Mouse (Mus musculus): ENCODE measurements at regions not wholly inside any gene's neighbourhood (a gene's known extent, or its start where the extent isn't known, plus 50 kb on each side); places are given as distances from the start of the nearest gene placed in this dataset.

GRCm38 (mm10) chr2:19759169-19759568 is 101.6 kb downstream of the Otud1 start:
- peak; percentile 47 for DNase-seq
- ATAC-seq = peak; percentile 59

GRCm38 (mm10) chr2:19759577-19759976 is 102.0 kb downstream of the Otud1 start:
- H3K4me3 ChIP-seq (ENCODE audit: low read depth, low read length) = no peak overlapping the region
- H3K27ac ChIP-seq (ENCODE audit: low read depth, low read length) = no peak overlapping the region
- H3K9me3 ChIP-seq (ENCODE audit: low read length) = no peaks in the 10 kb centered on the region
- ATAC-seq = peak; percentile 54; the same call in 1 of the 2 replicates
- WGBS = 76% methylated on average over 6 of the region's 6 CpGs
- H3K4me2 ChIP-seq (ENCODE audit: low read depth) = no peak overlapping the region
- no peaks in the 10 kb centered on the region for H3K27me3 ChIP-seq (ENCODE audit: insufficient read depth, low read length)
- no peak overlapping the region for H3K9ac ChIP-seq
- no peaks in the 10 kb centered on the region for H3K36me3 ChIP-seq (ENCODE audit: insufficient read depth)
- DNase-seq = no peak
- no peaks in the 10 kb centered on the region for H3K4me1 ChIP-seq (ENCODE audit: insufficient read depth)
- no peak for TF ChIP-seq CTCF (IDR thresholded peaks at IDR 0.05; ENCODE audit: low read depth)

More at GRCm38 (mm10) chr2:19759169-19759568, 101.6 kb downstream of the Otud1 start:
- no peak overlapping the region for H3K9ac ChIP-seq
- H3K4me1 ChIP-seq (ENCODE audit: insufficient read depth) = no peaks in the 10 kb centered on the region
- no peaks in the 10 kb centered on the region for H3K9me3 ChIP-seq (ENCODE audit: low read length)
- no peaks in the 10 kb centered on the region for H3K27me3 ChIP-seq (ENCODE audit: insufficient read depth, low read length)
- peak; percentile 47 for TF ChIP-seq CTCF (IDR thresholded peaks at IDR 0.05; ENCODE audit: low read depth)
- H3K36me3 ChIP-seq (ENCODE audit: insufficient read depth) = no peaks in the 10 kb centered on the region
- H3K4me2 ChIP-seq (ENCODE audit: low read depth) = no peak overlapping the region
- WGBS = 61% methylated on average over 2 of the region's 2 CpGs
- H3K27ac ChIP-seq (ENCODE audit: low read depth, low read length) = no peak overlapping the region
- no peak overlapping the region for H3K4me3 ChIP-seq (ENCODE audit: low read depth, low read length)

- no peak overlapping the region for H3K9ac ChIP-seq
- H3K4me3 ChIP-seq (ENCODE audit: low read depth, low read length) = no peak overlapping the region
- WGBS = 70% methylated on average over 3 of the region's 3 CpGs
- DNase-seq = no peak
- no peaks in the 10 kb centered on the region for H3K9me3 ChIP-seq (ENCODE audit: low read length)
- no peak overlapping the region for H3K27ac ChIP-seq (ENCODE audit: low read depth, low read length)
- TF ChIP-seq CTCF (IDR thresholded peaks at IDR 0.05; ENCODE audit: low read depth) = no peak
- no peak for ATAC-seq
- no peak overlapping the region for H3K4me2 ChIP-seq (ENCODE audit: low read depth)
- H3K27me3 ChIP-seq (ENCODE audit: insufficient read depth, low read length) = no peaks in the 10 kb centered on the region
- no peaks in the 10 kb centered on the region for H3K36me3 ChIP-seq (ENCODE audit: insufficient read depth)
- H3K4me1 ChIP-seq (ENCODE audit: insufficient read depth) = no peaks in the 10 kb centered on the region
Measured at GRCm38 (mm10) chr2:19762996-19763395, 105.4 kb downstream of the Otud1 start.

GRCm38 (mm10) chr2:19784913-19785312 is 124.7 kb upstream of the Etl4 start:
- no peaks in the 10 kb centered on the region for H3K36me3 ChIP-seq (ENCODE audit: insufficient read depth)
- H3K4me1 ChIP-seq (ENCODE audit: insufficient read depth) = no peaks in the 10 kb centered on the region
- WGBS = 92% methylated on average over 2 of the region's 2 CpGs
- H3K9ac ChIP-seq = no peak overlapping the region
- no peak overlapping the region for H3K4me3 ChIP-seq (ENCODE audit: low read depth, low read length)
- DNase-seq (no peak), ATAC-seq (no peak)
- no peak overlapping the region for H3K4me2 ChIP-seq (ENCODE audit: low read depth)
- H3K27me3 ChIP-seq (ENCODE audit: insufficient read depth, low read length) = no peaks in the 10 kb centered on the region
- H3K9me3 ChIP-seq (ENCODE audit: low read length) = no peaks in the 10 kb centered on the region
- H3K27ac ChIP-seq (ENCODE audit: low read depth, low read length) = no peak overlapping the region
- TF ChIP-seq CTCF (IDR thresholded peaks at IDR 0.05; ENCODE audit: low read depth) = no peak

GRCm38 (mm10) chr2:19785663-19786260 is 123.8 kb upstream of the Etl4 start:
- Histone ChIP-seq H3K9ac (no peak overlapping the region), H3K4me3 (ENCODE audit: low read depth, low read length) (no peak overlapping the region), H3K9me3 (ENCODE audit: low read length) (no peaks in the 10 kb centered on the region), H3K4me2 (ENCODE audit: low read depth) (no peak overlapping the region), H3K27ac (ENCODE audit: low read depth, low read length) (no peak overlapping the region), H3K27me3 (ENCODE audit: insufficient read depth, low read length) (no peaks in the 10 kb centered on the region), H3K36me3 (ENCODE audit: insufficient read depth) (no peaks in the 10 kb centered on the region), H3K4me1 (ENCODE audit: insufficient read depth) (no peaks in the 10 kb centered on the region)
- ATAC-seq (no peak), DNase-seq (no peak)
- no peak for TF ChIP-seq CTCF (IDR thresholded peaks at IDR 0.05; ENCODE audit: low read depth)
- WGBS = 39% methylated on average over 6 of the region's 6 CpGs

GRCm38 (mm10) chr2:19792177-19792576 is 117.4 kb upstream of the Etl4 start:
- no peak overlapping the region for H3K9ac ChIP-seq
- H3K4me3 ChIP-seq (ENCODE audit: low read depth, low read length) = no peak overlapping the region
- no peaks in the 10 kb centered on the region for H3K4me1 ChIP-seq (ENCODE audit: insufficient read depth)
- H3K27me3 ChIP-seq (ENCODE audit: insufficient read depth, low read length) = no peaks in the 10 kb centered on the region
- ATAC-seq (no peak), DNase-seq (no peak)
- H3K9me3 ChIP-seq (ENCODE audit: low read length) = no peaks in the 10 kb centered on the region
- WGBS = 87% methylated on average over 6 of the region's 6 CpGs
- H3K27ac ChIP-seq (ENCODE audit: low read depth, low read length) = no peak overlapping the region
- TF ChIP-seq CTCF (IDR thresholded peaks at IDR 0.05; ENCODE audit: low read depth) = no peak
- no peaks in the 10 kb centered on the region for H3K36me3 ChIP-seq (ENCODE audit: insufficient read depth)
- no peak overlapping the region for H3K4me2 ChIP-seq (ENCODE audit: low read depth)

- no peaks in the 10 kb centered on the region for H3K9me3 ChIP-seq (ENCODE audit: low read length)
- 40% methylated on average over 2 of the region's 2 CpGs for whole genome bisulfite sequencing
- no peaks in the 10 kb centered on the region for H3K4me1 ChIP-seq (ENCODE audit: insufficient read depth)
- H3K4me3 ChIP-seq (ENCODE audit: low read depth, low read length) = no peak overlapping the region
- ATAC-seq (no peak), DNase-seq (no peak)
- H3K36me3 ChIP-seq (ENCODE audit: insufficient read depth) = no peaks in the 10 kb centered on the region
- no peak overlapping the region for H3K4me2 ChIP-seq (ENCODE audit: low read depth)
- no peak overlapping the region for H3K27ac ChIP-seq (ENCODE audit: low read depth, low read length)
- TF ChIP-seq CTCF (IDR thresholded peaks at IDR 0.05; ENCODE audit: low read depth) = no peak
- H3K27me3 ChIP-seq (ENCODE audit: insufficient read depth, low read length) = no peaks in the 10 kb centered on the region
- no peak overlapping the region for H3K9ac ChIP-seq
Measured at GRCm38 (mm10) chr2:19796790-19797189, 112.8 kb upstream of the Etl4 start.
